Mouse (Mus musculus) neutrophil, adult 59 days (primary cell): ENCODE data around the gene Cbfa2t3. TPM values are rescaled to one million over a fixed set of nuclear protein-coding genes. Genes with fewer than 3 reads are reported as not detected.

ENCODE experiments used
- total RNA-seq, 2 experiments: library from RNA; stranded (reverse); gene quantifications; 1 replicate in 1 of 2; 2 replicates in 1 of 2; pipeline ENCODE4 v1.2.4; 2023

Cbfa2t3 gene
- 10 to 100 TPM; 24.7 to 28.0 TPM for total RNA-seq

GRCm38 (mm10) chr8:122699005-122699492 is at the start of gene Cbfa2t3:
Cbfa2t3 (minus strand) TSS chr8:122699109.

GRCm38 (mm10) chr8:122622727-122623126 is 76.2 kb downstream of the Cbfa2t3 start, which contains the start of gene Pabpn1l:
Pabpn1l (minus strand) TSS chr8:122622739.

GRCm38 (mm10) chr8:122611295-122612133 is 87.4 kb downstream of the Cbfa2t3 start, which contains the start of the genes Galns and Trappc2l:
Galns (minus strand) TSS chr8:122611463.
Trappc2l (plus strand) TSS chr8:122611640.

GRCm38 (mm10) chr8:122576648-122577022 is 122.3 kb downstream of the Cbfa2t3 start, which contains the start of gene Aprt:
Aprt (minus strand) TSS chr8:122576909.

Other genes with a start within 250 kb of the Cbfa2t3 start
- not detected for gene Snai3, start 238.4 kb downstream of the Cbfa2t3 start, total RNA-seq
- 10 to 100 TPM; 45.1 to 55.0 TPM for gene Rnf166, start 223.0 kb downstream of the Cbfa2t3 start, total RNA-seq
- 10 to 100 TPM; 12.7 to 15.7 TPM for gene Ctu2, start 223.0 kb downstream of the Cbfa2t3 start, total RNA-seq
- gene Piezo1, start 147.8 kb downstream of the Cbfa2t3 start, total RNA-seq = 10 to 100 TPM; 40.1 to 60.0 TPM
- 10 to 100 TPM; 50.8 to 55.3 TPM for gene Cdt1, start 131.1 kb downstream of the Cbfa2t3 start, total RNA-seq
- 100 to 1,000 TPM; 144 to 180 TPM for gene Aprt, start 122.2 kb downstream of the Cbfa2t3 start, total RNA-seq
- gene Galns, start 87.6 kb downstream of the Cbfa2t3 start, total RNA-seq = 10 to 100 TPM; 78.3 to 78.7 TPM
- 10 to 100 TPM; 39.5 to 48.7 TPM for gene Trappc2l, start 87.5 kb downstream of the Cbfa2t3 start, total RNA-seq
- gene Pabpn1l, start 76.4 kb downstream of the Cbfa2t3 start, total RNA-seq = not detected
- 1 to 10 TPM; 7.1 to 8.5 TPM for gene Acsf3, start 76.4 kb upstream of the Cbfa2t3 start, total RNA-seq
- gene Cdh15, start 148.9 kb upstream of the Cbfa2t3 start, total RNA-seq = not detected